11 mouse cellular contexts compared by ENCODE assay signal in genomic region chr17:78246634-78247383, GRCm38 (mm10). TPM values are rescaled to one million over a fixed set of nuclear protein-coding genes. Genes with fewer than 3 reads are reported as not detected.
DNase-seq lines count a peak whose midpoint lies in the region; ATAC-seq and TF ChIP-seq lines count a peak whose summit lies in the region.
"Had no signal": no experiment of that assay in that cellular context is flagged by ENCODE, and none has a peak within 500 bp of the region (broad histone marks: within the 10 kb centered on the region; RNA-seq: fewer than 3 reads in every experiment).

No protein-coding gene starts in this region.

- WGBS in heart, embryonic 16.5 days, result 66% methylated on average over 11 of the region's 11 CpGs

- H3K36me3 ChIP-seq in heart, embryonic 16.5 days (ENCODE audit: control insufficient read depth, insufficient read depth), result no peaks in the 10 kb centered on the region
- peaks cover 39% of the 10 kb centered on the region for H3K36me3 ChIP-seq in G1E (replicated peaks)
- no peaks in the 10 kb centered on the region for H3K36me3 ChIP-seq in megakaryocyte, embryonic 14.5 days (replicated peaks; ENCODE audit: low read length)
- H3K36me3 ChIP-seq: limb, embryonic 12.5 days had no signal

- H3K4me2 ChIP-seq in heart, embryonic 16.5 days (ENCODE audit: low read depth, low read length), result no peak overlapping the region
- H3K4me2 ChIP-seq: limb, embryonic 12.5 days had no signal

- no peak overlapping the region for H3K4me3 ChIP-seq in heart, embryonic 16.5 days (ENCODE audit: low read length)
- H3K4me3 ChIP-seq in G1E (ENCODE audit: low read depth, low read length), result no peak overlapping the region
- H3K4me3 ChIP-seq in megakaryocyte, embryonic 14.5 days (replicated peaks), result peak overlapping the region; percentile 74
- H3K4me3 ChIP-seq: limb, embryonic 12.5 days had no signal

- H3K27ac ChIP-seq in heart, embryonic 16.5 days (ENCODE audit: low read length), result peak overlapping the region; percentile 76
- H3K27ac ChIP-seq: limb, embryonic 12.5 days had no signal

- peak; percentile 52; the same call in 1 of the 2 replicates for ATAC-seq in heart, embryonic 16.5 days (replicated peaks; ENCODE audit: extremely low read depth, insufficient read depth, low FRiP score)
- peak; percentile 24 for ATAC-seq in G1E (ENCODE audit: extremely low read depth, insufficient number of reproducible peaks, low FRiP score, poor library complexity, severe bottlenecking)

- no peaks in the 10 kb centered on the region for H3K9me3 ChIP-seq in heart, embryonic 16.5 days (replicated peaks; ENCODE audit: control insufficient read depth, low read length)
- H3K9me3 ChIP-seq in G1E (replicated peaks), result no peaks in the 10 kb centered on the region
- no peaks in the 10 kb centered on the region for H3K9me3 ChIP-seq in megakaryocyte, embryonic 14.5 days
- H3K9me3 ChIP-seq: limb, embryonic 12.5 days had no signal

- H3K27me3 ChIP-seq in heart, embryonic 16.5 days (ENCODE audit: control insufficient read depth, insufficient read depth, low read length), result no peaks in the 10 kb centered on the region
- H3K27me3 ChIP-seq in G1E (ENCODE audit: insufficient read depth, low read length), result no peaks in the 10 kb centered on the region
- H3K27me3 ChIP-seq in megakaryocyte, embryonic 14.5 days (replicated peaks), result no peaks in the 10 kb centered on the region
- H3K27me3 ChIP-seq: limb, embryonic 12.5 days had no signal

- no peak for DNase-seq in heart, postnatal 10 days
- DNase-seq in G1E (ENCODE audit: low spot score), result no peak
- peak; percentile 67 for DNase-seq in induced T-regulatory cell, adult 2 months (ENCODE audit: low read depth)
- no peak for DNase-seq in layer of hippocampus, adult 9-10 months (ENCODE audit: low spot score)
- DNase-seq in cerebellum, adult 9-11 months, result no peak
- DNase-seq in urinary bladder, postnatal 36 days (ENCODE audit: low spot score in 2 of 2), result no peak
- DNase-seq: cerebellum, postnatal 36 days; right cerebral cortex, postnatal 4 days had no signal

- H3K9ac ChIP-seq in heart, embryonic 16.5 days (ENCODE audit: low read length), result no peak overlapping the region
- H3K9ac ChIP-seq: limb, embryonic 12.5 days had no signal

- peaks cover 15% of the 10 kb centered on the region for H3K4me1 ChIP-seq in heart, embryonic 16.5 days (ENCODE audit: control insufficient read depth, insufficient read depth, low read length)
- H3K4me1 ChIP-seq in G1E (ENCODE audit: insufficient read depth, low read depth, low read length), result peaks cover 50% of the 10 kb centered on the region
- H3K4me1 ChIP-seq in megakaryocyte, embryonic 14.5 days, result peaks cover 49% of the 10 kb centered on the region

- intact Hi-C loops in heart, postnatal 10 days (cut with DNase I), result loop anchor here (5.0 kb wide), 1 partner anchor 115 kb away; no protein-coding TSS in a partner anchor

- TF ChIP-seq CTCF in G1E (IDR thresholded peaks at IDR 0.05; ENCODE audit: low read depth, low read length), result no peak

RNA-seq across cellular contexts. Expression of gene Crim1, which starts 46.8 kb away (rescaled TPM):
- 2.3 and 2.7 TPM in 2 replicates for polyA plus RNA-seq in heart, embryonic 16.5 days (2015; fragmentation: Nextera tagmentation; extraction: Ambion mirVana)
- 10 to 100 TPM; 44.8 to 47.1 TPM for total RNA-seq in heart, postnatal 10 days (2021)
- total RNA-seq in G1E (2014; fragmentation: Nextera tagmentation) (21.7 and 21.9 TPM in 2 replicates), G1E (2017) (19.9 and 20.3 TPM in 2 replicates)
- polyA plus RNA-seq in G1E (2012), result 32.7 and 37.8 TPM in 2 replicates
- 3.2 and 6.9 TPM in 2 replicates for polyA plus RNA-seq in megakaryocyte, embryonic 14.5 days (2012; ENCODE audit: insufficient read depth, low replicate concordance)
